Mouse (Mus musculus) E14TG2a.4 (cell line): Measurements from ENCODE around the gene Tmem121.
A peak's percentile ranks its signal among the peaks of the same experiment; 100 is the strongest.

Source experiments
- H3K27me3 ChIP-seq: 2 replicates; pipeline ENCODE4 v1.6.1; 2014; ENCODE audit warnings: low read length, control low read depth; ENCODE audit not compliant: insufficient read depth
- H3K36me3 ChIP-seq: 2 replicates; pipeline ENCODE4 v1.6.1; 2014; ENCODE audit warnings: low read length, control low read depth; ENCODE audit not compliant: insufficient read depth
- H3K4me1 ChIP-seq: replicated peaks from 2 replicates; pipeline ENCODE4 v1.6.1; 2014; ENCODE audit warnings: low read depth, low read length, control low read depth
- H3K4me3 ChIP-seq: replicated peaks from 2 replicates; pipeline ENCODE4 v1.5.1; 2014; ENCODE audit warnings: mild to moderate bottlenecking, low read length
- H3K9me3 ChIP-seq: 2 replicates; pipeline ENCODE4 v1.6.1; 2014; ENCODE audit warnings: low read length, control low read depth
- CTCF ChIP-seq: conservative IDR thresholded peaks from 2 replicates; pipeline ENCODE4 v1.5.1; 2014; ENCODE audit warnings: low read length
- NANOG ChIP-seq: IDR thresholded peaks from 2 replicates; pipeline ENCODE4 v1.6.1; 2014; ENCODE audit warnings: borderline replicate concordance, low read length, mixed read lengths
- POU5F1 ChIP-seq: IDR thresholded peaks from 2 replicates; pipeline ENCODE4 v1.6.1; 2014; ENCODE audit warnings: low read length, borderline replicate concordance

Gene Tmem121

GRCm38 (mm10) chr12:113141531-113141973 lies 44.2 kb upstream of the Tmem121 start:
- H3K4me1 ChIP-seq = peaks cover 77% of the 10 kb centered on the region
- peaks cover 24% of the 10 kb centered on the region for H3K27me3 ChIP-seq
- TF ChIP-seq POU5F1 (no peak), NANOG (no peak), CTCF (no peak)
- peaks cover 59% of the 10 kb centered on the region for H3K36me3 ChIP-seq
- H3K4me3 ChIP-seq = peak overlapping the region; percentile 90
- H3K9me3 ChIP-seq = no peaks in the 10 kb centered on the region

GRCm38 (mm10) chr12:113142021-113142975 lies 43.4 kb upstream of the Tmem121 start:
- Histone ChIP-seq H3K4me1 (peaks cover 82% of the 10 kb centered on the region), H3K9me3 (no peaks in the 10 kb centered on the region), H3K4me3 (peak overlapping the region; percentile 90), H3K27me3 (peaks cover 28% of the 10 kb centered on the region), H3K36me3 (peaks cover 51% of the 10 kb centered on the region)
- TF ChIP-seq POU5F1 (no peak), CTCF (no peak), NANOG (no peak)

- Histone ChIP-seq H3K9me3 (no peaks in the 10 kb centered on the region), H3K27me3 (peaks cover 31% of the 10 kb centered on the region), H3K4me3 (peak overlapping the region; percentile 90), H3K36me3 (peaks cover 43% of the 10 kb centered on the region), H3K4me1 (peaks cover 90% of the 10 kb centered on the region)
- TF ChIP-seq POU5F1 = no peak
- TF ChIP-seq NANOG = no peak
- TF ChIP-seq CTCF = no peak
These were observed 42.6 kb upstream of the Tmem121 start for GRCm38 (mm10) chr12:113143164-113143563.

DNA sequence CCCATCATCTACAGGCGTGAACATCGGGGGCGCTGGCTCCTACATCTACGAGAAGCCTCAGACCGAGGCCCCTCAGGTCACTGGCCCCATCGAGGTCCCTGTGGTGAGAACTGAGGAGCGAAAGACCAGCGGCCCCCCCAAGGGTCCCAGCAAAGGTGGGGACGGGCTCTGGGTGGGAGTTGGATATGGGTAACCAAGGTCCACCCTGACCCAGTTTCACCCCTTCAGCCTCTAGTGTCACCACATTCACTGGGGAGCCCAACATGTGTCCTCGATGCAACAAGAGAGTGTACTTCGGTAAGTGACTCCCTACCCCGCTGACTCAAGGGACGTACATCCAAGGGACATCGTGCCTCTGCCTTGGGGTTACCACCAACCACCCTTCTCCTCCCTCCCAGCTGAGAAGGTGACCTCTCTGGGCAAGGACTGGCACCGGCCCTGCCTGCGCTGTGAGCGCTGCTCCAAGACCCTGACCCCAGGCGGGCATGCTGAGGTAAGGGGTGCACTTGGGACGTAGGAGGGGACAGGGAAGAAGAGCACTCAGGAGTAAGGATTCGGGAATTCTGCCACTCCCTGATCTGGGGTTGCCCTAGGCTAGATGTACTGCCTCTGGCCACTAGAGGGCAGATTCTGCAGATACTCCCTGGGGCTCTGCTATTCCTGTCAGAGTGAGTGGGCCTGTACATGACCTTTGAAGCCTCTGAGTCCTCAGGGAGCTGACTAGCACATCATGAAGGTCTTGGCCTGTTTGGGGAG lies 41.6 kb upstream of the Tmem121 start:
- Histone ChIP-seq H3K9me3 (no peaks in the 10 kb centered on the region), H3K4me1 (peaks cover 92% of the 10 kb centered on the region), H3K36me3 (peaks cover 33% of the 10 kb centered on the region), H3K27me3 (peaks cover 32% of the 10 kb centered on the region), H3K4me3 (peak overlapping the region; percentile 39; the same call in 1 of the 2 replicates)
- TF ChIP-seq NANOG (no peak), CTCF (peak; percentile 94), POU5F1 (no peak)

DNA sequence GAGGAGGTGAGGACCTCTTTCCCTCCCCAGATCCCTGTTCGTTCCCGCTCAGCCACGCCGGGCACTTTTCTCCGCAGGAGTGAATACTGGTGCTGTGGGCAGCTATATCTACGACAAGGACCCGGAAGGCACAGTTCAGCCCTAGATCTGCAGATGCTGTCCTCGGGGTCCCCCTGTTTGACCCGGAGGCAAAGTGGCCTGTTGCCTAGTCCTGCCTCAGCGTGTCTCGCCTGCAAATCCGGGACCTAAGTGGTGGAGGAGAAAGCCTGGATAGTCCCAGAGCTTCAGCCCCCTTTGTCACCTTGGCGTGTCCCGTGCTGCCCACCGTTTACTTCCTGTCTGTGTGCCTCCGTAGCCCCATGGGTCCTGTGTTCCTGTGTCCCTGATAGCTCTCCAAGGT lies 40.8 kb upstream of the Tmem121 start:
- no peak overlapping the region for H3K4me3 ChIP-seq
- no peak for TF ChIP-seq CTCF
- no peak for TF ChIP-seq POU5F1
- TF ChIP-seq NANOG = no peak
- H3K9me3 ChIP-seq = no peaks in the 10 kb centered on the region
- H3K4me1 ChIP-seq = peaks cover 92% of the 10 kb centered on the region
- peaks cover 38% of the 10 kb centered on the region for H3K27me3 ChIP-seq
- H3K36me3 ChIP-seq = peaks cover 33% of the 10 kb centered on the region

GRCm38 (mm10) chr12:113145591-113145990 lies 40.1 kb upstream of the Tmem121 start:
- Histone ChIP-seq H3K9me3 (no peaks in the 10 kb centered on the region), H3K4me3 (no peak overlapping the region), H3K4me1 (peaks cover 99% of the 10 kb centered on the region), H3K36me3 (peaks cover 33% of the 10 kb centered on the region), H3K27me3 (peaks cover 43% of the 10 kb centered on the region)
- TF ChIP-seq POU5F1 = no peak
- no peak for TF ChIP-seq CTCF
- TF ChIP-seq NANOG = no peak

DNA sequence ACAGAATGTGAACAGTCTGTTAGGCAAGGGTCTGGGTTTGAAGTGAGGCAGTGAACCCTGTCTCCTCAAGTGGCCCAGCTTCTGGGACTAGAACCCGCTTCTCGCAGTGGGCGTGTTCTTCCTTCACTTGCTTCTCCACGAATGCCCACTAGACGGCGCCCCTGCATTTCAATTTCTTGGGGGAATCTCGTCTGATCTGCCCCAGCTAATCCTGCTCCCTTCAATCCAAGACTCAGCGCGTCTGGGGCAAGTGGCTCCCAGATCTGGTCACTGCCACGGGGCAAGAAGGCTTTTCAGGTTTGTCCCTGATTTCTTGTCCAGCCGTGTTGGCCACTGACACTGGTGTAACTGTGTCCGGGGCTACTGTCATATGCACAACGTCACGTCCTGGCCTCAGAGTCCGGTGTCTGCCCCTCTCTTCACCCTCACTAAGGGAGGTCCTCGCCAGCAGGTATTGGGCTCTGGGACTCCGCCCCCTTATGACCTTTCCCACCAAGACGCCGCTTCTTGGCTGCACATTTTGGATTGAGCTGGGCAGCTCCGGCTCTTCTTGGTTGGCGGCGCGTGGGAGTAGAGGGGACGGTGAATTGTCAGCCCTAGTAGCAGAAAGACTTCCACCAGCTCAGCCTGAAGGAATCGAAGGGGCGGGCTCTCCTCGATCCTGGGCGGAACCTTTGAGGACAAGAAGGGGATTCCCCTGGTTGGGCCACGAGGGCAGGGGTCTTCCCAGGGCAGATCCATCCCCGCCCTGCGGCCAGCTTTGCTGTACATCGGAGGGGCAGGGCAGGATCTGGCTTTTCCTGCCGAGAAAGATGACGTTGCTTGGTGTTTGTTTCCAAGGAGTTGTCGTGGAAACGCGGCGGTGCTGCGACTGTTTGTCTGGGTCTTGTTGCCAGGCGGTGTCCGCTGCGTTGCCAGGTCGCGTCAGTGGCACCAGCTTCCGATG lies 39.3 kb upstream of the Tmem121 start, which contains the start of gene Crip1:
Gene Crip1, plus strand, starts transcription at position 205 of the 946 bp plus-strand sequence.
- H3K4me3 ChIP-seq = peak within 1 kb of the TSS; percentile 72
- no peaks in the 10 kb centered on the region for H3K9me3 ChIP-seq
- TF ChIP-seq NANOG (no peak), CTCF (peak; percentile 100), POU5F1 (no peak)
- H3K4me1 ChIP-seq = peaks cover 99% of the 10 kb centered on the region
- peaks cover 33% of the 10 kb centered on the region for H3K36me3 ChIP-seq
- H3K27me3 ChIP-seq = peaks cover 43% of the 10 kb centered on the region
